Mouse (Mus musculus): ENCODE data around the gene Lyve1.

The Lyve1 gene

GRCm38 (mm10) chr7:110854519-110854918, 8.5 kb downstream of the Lyve1 start:
- peak in 1 of 2 experiments; percentile 47 for DNase-seq (ENCODE audit: low spot score in 2 of 2)

- peak; percentile 40 to 56 for DNase-seq (ENCODE audit: low spot score in 2 of 2)
Measured at GRCm38 (mm10) chr7:110853611-110854010, 9.4 kb downstream of the Lyve1 start.

- DNase-seq (ENCODE audit: low spot score in 2 of 2): no peak
Measured at GRCm38 (mm10) chr7:110851541-110852203, 11.4 kb downstream of the Lyve1 start.

- DNase-seq (ENCODE audit: low spot score in 2 of 2): no peak
Measured at GRCm38 (mm10) chr7:110848371-110848770, 14.7 kb downstream of the Lyve1 start.

GRCm38 (mm10) chr7:110847321-110847720, 15.7 kb downstream of the Lyve1 start:
- DNase-seq (ENCODE audit: low spot score in 2 of 2): no peak

GRCm38 (mm10) chr7:110843916-110844874, 18.8 kb downstream of the Lyve1 start, which contains the start of gene Rnf141:
Gene Rnf141, minus strand, starts transcription at chr7:110844457.
- peak; percentile 95 for DNase-seq (ENCODE audit: low spot score in 2 of 2)

- no peak for DNase-seq (ENCODE audit: low spot score in 2 of 2)
Measured at GRCm38 (mm10) chr7:110840332-110840731, 22.7 kb downstream of the Lyve1 start.

- DNase-seq (ENCODE audit: low spot score in 2 of 2): no peak
Measured at GRCm38 (mm10) chr7:110834522-110834921, 28.5 kb downstream of the Lyve1 start.

GRCm38 (mm10) chr7:110834018-110834417, 29.0 kb downstream of the Lyve1 start:
- DNase-seq (ENCODE audit: low spot score in 2 of 2): no peak

- DNase-seq (ENCODE audit: low spot score in 2 of 2): no peak
Measured at GRCm38 (mm10) chr7:110833024-110833423, 30.0 kb downstream of the Lyve1 start.

- no peak for DNase-seq (ENCODE audit: low spot score in 2 of 2)
Measured at GRCm38 (mm10) chr7:110823995-110824953, 38.8 kb downstream of the Lyve1 start.

GRCm38 (mm10) chr7:110823593-110823992, 39.4 kb downstream of the Lyve1 start:
- no peak for DNase-seq (ENCODE audit: low spot score in 2 of 2)

GRCm38 (mm10) chr7:110823076-110823475, 40.0 kb downstream of the Lyve1 start:
- no peak for DNase-seq (ENCODE audit: low spot score in 2 of 2)

- no peak for DNase-seq (ENCODE audit: low spot score in 2 of 2)
Measured at GRCm38 (mm10) chr7:110822055-110822454, 41.0 kb downstream of the Lyve1 start.

- DNase-seq (ENCODE audit: low spot score in 2 of 2): peak; percentile 71 to 75
Measured at GRCm38 (mm10) chr7:110821653-110822052, 41.4 kb downstream of the Lyve1 start.

- no peak for DNase-seq (ENCODE audit: low spot score in 2 of 2)
Measured at GRCm38 (mm10) chr7:110821068-110821467, 42.0 kb downstream of the Lyve1 start.

- DNase-seq (ENCODE audit: low spot score in 2 of 2): no peak
Measured at GRCm38 (mm10) chr7:110818787-110819350, 44.2 kb downstream of the Lyve1 start.

- DNase-seq (ENCODE audit: low spot score in 2 of 2): no peak
Measured at GRCm38 (mm10) chr7:110818206-110818605, 44.8 kb downstream of the Lyve1 start.

- DNase-seq (ENCODE audit: low spot score in 2 of 2): no peak
Measured at GRCm38 (mm10) chr7:110816037-110816436, 47.0 kb downstream of the Lyve1 start.

- no peak for DNase-seq (ENCODE audit: low spot score in 2 of 2)
Measured at GRCm38 (mm10) chr7:110813983-110814382, 49.1 kb downstream of the Lyve1 start.

- DNase-seq (ENCODE audit: low spot score in 2 of 2): no peak
Measured at GRCm38 (mm10) chr7:110811529-110811928, 51.5 kb downstream of the Lyve1 start.
